ENCODE assay signal across 8 mouse cellular contexts in genomic region chr5:21054472-21055070, GRCm38 (mm10). TPM values are rescaled to one million over a fixed set of nuclear protein-coding genes. Genes with fewer than 3 reads are reported as not detected.
DNase-seq lines count a peak whose midpoint lies in the region; ATAC-seq and TF ChIP-seq lines count a peak whose summit lies in the region.

No protein-coding gene starts in this region.

- peaks cover 14% of the 10 kb centered on the region for H3K4me1 ChIP-seq in heart, embryonic 11.5 days (ENCODE audit: control insufficient read depth, insufficient read depth, low read length)
- peaks cover 8% of the 10 kb centered on the region; the same call in 1 of the 2 replicates for H3K4me1 ChIP-seq in kidney, embryonic 14.5 days (ENCODE audit: control insufficient read depth, insufficient read depth, low read length)
- H3K4me1 ChIP-seq in liver, embryonic 11.5 days (replicated peaks; ENCODE audit: control insufficient read depth, insufficient read depth, low read length) = peaks cover 32% of the 10 kb centered on the region
- 0 out of 2 replicates have a peak, but pooled peaks cover 6% of the 10 kb centered on the region for H3K4me1 ChIP-seq in stomach, embryonic 15.5 days

- H3K9ac ChIP-seq in heart, embryonic 11.5 days (ENCODE audit: low read depth, low read length) = peak overlapping the region; percentile 98
- peak overlapping the region; percentile 97 for H3K9ac ChIP-seq in kidney, embryonic 14.5 days (ENCODE audit: low read depth, low read length)
- H3K9ac ChIP-seq in liver, embryonic 11.5 days (ENCODE audit: low read depth, low read length) = peak overlapping the region; percentile 98
- H3K9ac ChIP-seq in stomach, embryonic 15.5 days = peak overlapping the region; percentile 88

- H3K27me3 ChIP-seq in C2C12 (ENCODE audit: control insufficient read depth, insufficient read depth, insufficient read length) (no peaks in the 10 kb centered on the region), myocyte (ENCODE audit: control insufficient read depth, insufficient read depth, insufficient read length) (no peaks in the 10 kb centered on the region)
- H3K27me3 ChIP-seq in heart, embryonic 11.5 days (ENCODE audit: control insufficient read depth, insufficient read depth, low read length) = no peaks in the 10 kb centered on the region
- no peaks in the 10 kb centered on the region for H3K27me3 ChIP-seq in kidney, embryonic 14.5 days (ENCODE audit: control insufficient read depth, insufficient read depth, low read length)
- no peaks in the 10 kb centered on the region for H3K27me3 ChIP-seq in liver, embryonic 11.5 days (replicated peaks; ENCODE audit: control insufficient read depth, insufficient read depth, low read length)
- no peaks in the 10 kb centered on the region for H3K27me3 ChIP-seq in stomach, embryonic 15.5 days (replicated peaks)

- H3K4me3 ChIP-seq in C2C12 (ENCODE audit: insufficient read depth, poor library complexity, severe bottlenecking) (peak overlapping the region; percentile 90), myocyte (peak overlapping the region; percentile 65)
- peak overlapping the region; percentile 85 for H3K4me3 ChIP-seq in heart, embryonic 11.5 days (ENCODE audit: low read depth, low read length)
- peak overlapping the region; percentile 96 for H3K4me3 ChIP-seq in kidney, embryonic 14.5 days (ENCODE audit: low read length)
- H3K4me3 ChIP-seq in liver, embryonic 11.5 days (ENCODE audit: low read depth, low read length) = peak overlapping the region; percentile 92
- peak overlapping the region; percentile 94 for H3K4me3 ChIP-seq in stomach, embryonic 15.5 days (replicated peaks)

- H3ac ChIP-seq in C2C12 (ENCODE audit: control insufficient read depth, insufficient read length, low read depth) (peak overlapping the region; percentile 99), myocyte (ENCODE audit: control insufficient read depth, insufficient read length) (peak overlapping the region; percentile 100)

- H3K9me3 ChIP-seq in heart, embryonic 11.5 days (replicated peaks; ENCODE audit: control insufficient read depth, low read length) = no peaks in the 10 kb centered on the region
- H3K9me3 ChIP-seq in kidney, embryonic 14.5 days (ENCODE audit: control insufficient read depth, low read length) = no peaks in the 10 kb centered on the region
- no peaks in the 10 kb centered on the region for H3K9me3 ChIP-seq in liver, embryonic 11.5 days (ENCODE audit: control insufficient read depth, low read length)
- H3K9me3 ChIP-seq in stomach, embryonic 15.5 days = no peaks in the 10 kb centered on the region

- H3K27ac ChIP-seq in heart, embryonic 11.5 days (ENCODE audit: low read depth, low read length) = peak overlapping the region; percentile 99
- H3K27ac ChIP-seq in kidney, embryonic 14.5 days (ENCODE audit: low read depth, low read length) = peak overlapping the region; percentile 99
- H3K27ac ChIP-seq in liver, embryonic 11.5 days (ENCODE audit: low read depth, low read length) = peak overlapping the region; percentile 98
- peak overlapping the region; percentile 97 for H3K27ac ChIP-seq in stomach, embryonic 15.5 days

- TF ChIP-seq CTCF in C2C12 (IDR thresholded peaks at IDR 0.05; ENCODE audit: control insufficient read depth, insufficient read depth, insufficient read length) = no peak
- TF ChIP-seq CTCF in brain, embryonic 14.5 days (IDR thresholded peaks at IDR 0.05; ENCODE audit: borderline replicate concordance, extremely low read depth, insufficient read depth, insufficient read length) = no peak

- DNase-seq in brain, embryonic 14.5 days (ENCODE audit: low read depth) = peak; percentile 79
- peak; percentile 75 for DNase-seq in liver, embryonic 11.5 days (ENCODE audit: low spot score)

- ATAC-seq in erythroblast, adult 5-6 weeks (replicated peaks; ENCODE audit: low FRiP score, poor library complexity, severe bottlenecking) = 0 out of 2 replicates have a peak, but pooled peaks have one; percentile 3
- ATAC-seq in heart, embryonic 11.5 days (replicated peaks; ENCODE audit: insufficient number of reproducible peaks, low FRiP score, low TSS enrichment) = peak; percentile 64
- ATAC-seq in kidney, embryonic 14.5 days (ENCODE audit: low FRiP score, low TSS enrichment) = peak; percentile 22
- ATAC-seq in liver, embryonic 11.5 days (replicated peaks; ENCODE audit: low FRiP score) = peak; percentile 37
- ATAC-seq in stomach, embryonic 15.5 days (ENCODE audit: insufficient read depth, low FRiP score, low read depth) = no peak

- H3K36me3 ChIP-seq in C2C12 (ENCODE audit: control insufficient read depth, insufficient read depth) = no peaks in the 10 kb centered on the region
- no peaks in the 10 kb centered on the region for H3K36me3 ChIP-seq in heart, embryonic 11.5 days (ENCODE audit: control insufficient read depth, insufficient read depth, low read length)
- H3K36me3 ChIP-seq in kidney, embryonic 14.5 days (ENCODE audit: control insufficient read depth, insufficient read depth, low read length) = no peaks in the 10 kb centered on the region
- no peaks in the 10 kb centered on the region for H3K36me3 ChIP-seq in liver, embryonic 11.5 days (ENCODE audit: control insufficient read depth, insufficient read depth, low read length)
- no peaks in the 10 kb centered on the region for H3K36me3 ChIP-seq in myocyte (ENCODE audit: control insufficient read depth, insufficient read depth)
- H3K36me3 ChIP-seq in stomach, embryonic 15.5 days = no peaks in the 10 kb centered on the region

- peak overlapping the region; percentile 71 for H3K4me2 ChIP-seq in heart, embryonic 11.5 days
- H3K4me2 ChIP-seq in kidney, embryonic 14.5 days (replicated peaks; ENCODE audit: low read depth, low read length) = peak overlapping the region; percentile 55
- peak overlapping the region; percentile 66 for H3K4me2 ChIP-seq in liver, embryonic 11.5 days
- peak overlapping the region; percentile 57 for H3K4me2 ChIP-seq in myocyte (ENCODE audit: low read depth)
- peak overlapping the region; percentile 62 for H3K4me2 ChIP-seq in stomach, embryonic 15.5 days

- no peak for TF ChIP-seq POLR2A in brain, embryonic 14.5 days (IDR thresholded peaks at IDR 0.05; ENCODE audit: borderline replicate concordance, extremely low read depth, insufficient read depth, insufficient read length, poor library complexity, severe bottlenecking)
- peak; percentile 47 for TF ChIP-seq POLR2A in myocyte (IDR thresholded peaks at IDR 0.05; ENCODE audit: insufficient read length, low read depth)

- WGBS in heart, embryonic 11.5 days (ENCODE audit: insufficient replicate concordance) = under 1% methylated on average over 20 of the region's 20 CpGs
- WGBS in kidney, embryonic 14.5 days = under 1% methylated on average over 20 of the region's 20 CpGs
- 1% methylated on average over 20 of the region's 20 CpGs for WGBS in liver, embryonic 11.5 days
- under 1% methylated on average over 20 of the region's 20 CpGs for WGBS in stomach, embryonic 15.5 days

- peaks cover 61% of the 10 kb centered on the region for H3K79me2 ChIP-seq in C2C12 (ENCODE audit: control insufficient read depth, insufficient read depth)
- H3K79me2 ChIP-seq in myocyte (ENCODE audit: control insufficient read depth, insufficient read depth) = peaks cover 55% of the 10 kb centered on the region

- H3K79me3 ChIP-seq in C2C12 (ENCODE audit: low read depth) = peaks cover 54% of the 10 kb centered on the region

TF ChIP-seq in C2C12, 6 proteins besides CTCF, POLR2A, EP300 and RAD21:
- peak; percentile 100 for TF ChIP-seq CEBPB (IDR thresholded peaks at IDR 0.05; ENCODE audit: low read depth)
- no peak for TF ChIP-seq FOSL1 (IDR thresholded peaks at IDR 0.05; ENCODE audit: insufficient read depth, low read length, poor library complexity, severe bottlenecking)
TF ChIP-seq in C2C12: peak in this region for 1.

TF ChIP-seq in myocyte, 11 proteins besides CTCF, POLR2A, EP300 and RAD21:
- TF ChIP-seq MAX (IDR thresholded peaks at IDR 0.05; ENCODE audit: low read depth) (no peak), SRF (IDR thresholded peaks at IDR 0.05; ENCODE audit: control insufficient read depth, insufficient read length, low read depth) (no peak), USF1 (IDR thresholded peaks at IDR 0.05; ENCODE audit: low read depth) (no peak), POLR2AphosphoS2 (IDR thresholded peaks at IDR 0.05; ENCODE audit: insufficient read length, low read depth) (peak; percentile 42), REST (IDR thresholded peaks at IDR 0.05; ENCODE audit: insufficient read depth, insufficient read length) (no peak), MYOG (IDR thresholded peaks at IDR 0.05; ENCODE audit: control insufficient read depth in 1 of 3, insufficient read depth in 1 of 3, insufficient read length in 2 of 3, low read depth in 2 of 3) (no peak), TCF12 (IDR thresholded peaks at IDR 0.05; ENCODE audit: insufficient read depth, poor library complexity, severe bottlenecking) (no peak), E2F4 (IDR thresholded peaks at IDR 0.05; ENCODE audit: insufficient read depth) (no peak), CEBPB (IDR thresholded peaks at IDR 0.05; ENCODE audit: insufficient read depth, poor library complexity, severe bottlenecking) (peak; percentile 100), TCF3 (IDR thresholded peaks at IDR 0.05; ENCODE audit: insufficient read length, low read depth) (no peak), MYOD1 (IDR thresholded peaks at IDR 0.05; ENCODE audit: control insufficient read depth in 1 of 3, insufficient read length in 2 of 3, low read depth in 2 of 3) (no peak)

RNA-seq across cellular contexts. Expression of gene Ptpn12, which starts 1.1 kb away (rescaled TPM):
- polyA plus RNA-seq in C2C12 (2012; fragmentation: generic; extraction: Trizol) = 20.3 TPM
- polyA plus RNA-seq in brain, embryonic 14.5 days (2012; rRNA removed) = 81.8 and 91.8 TPM in 2 replicates
- 34.9 and 36.7 TPM in 2 replicates for total RNA-seq in erythroblast, adult 5-6 weeks (2015; ENCODE audit: low replicate concordance)
- total RNA-seq in erythroblast, adult 5-6 weeks (2017; ENCODE audit: low replicate concordance) = 26.5 and 31.1 TPM in 2 replicates
- polyA plus RNA-seq in heart, embryonic 11.5 days (2014; fragmentation: Nextera tagmentation; extraction: Ambion mirVana) = 16.8 and 22.5 TPM in 2 replicates
- polyA plus RNA-seq in kidney, embryonic 14.5 days (2014; fragmentation: Nextera tagmentation; extraction: Ambion mirVana) = 30.8 and 36.9 TPM in 2 replicates
- polyA plus RNA-seq in liver, embryonic 11.5 days (2014; fragmentation: Nextera tagmentation; extraction: Ambion mirVana) = 19.0 and 23.3 TPM in 2 replicates
- polyA plus RNA-seq in myocyte (2012; fragmentation: generic; extraction: Trizol) = 23.2 TPM
- polyA plus RNA-seq in stomach, embryonic 15.5 days (2015; fragmentation: Nextera tagmentation; extraction: Ambion mirVana) = 16.1 and 18.9 TPM in 2 replicates
